Mouse (Mus musculus): Measurements from ENCODE around the gene Glipr1l1. TPM values are rescaled to one million over a fixed set of nuclear protein-coding genes. Genes with fewer than 3 reads are reported as not detected.
"Not testable (repeated sequence)": the region's sequence is repeated elsewhere in the genome, so short reads cannot be mapped to it uniquely, and the experiment has no call there.

Gene Glipr1l1
- polyA plus RNA-seq, 1 experiment from 2014 or later, result not detected

DNA sequence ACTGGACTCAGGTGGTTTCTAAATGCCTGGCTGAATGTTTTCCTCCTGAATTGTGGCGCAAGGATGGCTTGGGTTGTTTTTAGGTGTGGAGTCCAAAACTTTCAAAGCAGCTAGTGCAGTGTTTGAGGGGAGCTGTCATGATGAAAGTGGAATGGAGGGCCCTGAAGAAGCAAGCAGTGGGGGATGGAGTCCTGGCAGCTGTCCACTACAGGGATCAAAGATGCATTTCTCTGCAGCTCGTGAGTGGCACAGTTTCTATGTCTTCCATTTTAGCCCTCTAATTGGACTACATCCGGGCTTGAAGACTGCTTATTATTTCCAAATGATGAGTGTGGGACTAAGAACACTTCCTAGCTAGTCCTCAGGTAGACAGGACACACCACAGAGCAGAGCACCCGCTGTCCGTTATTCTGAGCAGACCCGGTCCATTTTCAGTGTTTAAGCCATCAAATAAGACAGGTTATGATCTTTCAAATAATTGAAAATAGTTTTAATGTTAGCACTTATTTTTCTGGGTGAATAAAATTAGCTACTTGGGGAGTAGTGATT is 67.8 kb downstream of the Glipr1l1 start:
- not testable (repeated sequence) for ATAC-seq (ENCODE audit: insufficient read depth, low FRiP score, low read depth); H3K27ac ChIP-seq; H3K4me3 ChIP-seq (replicated peaks); H3K4me1 ChIP-seq; H3K9me3 ChIP-seq; H3K36me3 ChIP-seq; H3K27me3 ChIP-seq (replicated peaks); H3K4me2 ChIP-seq; H3K9ac ChIP-seq
- WGBS, result 70% methylated on average over 6 of the region's 6 CpGs

Other genes starting within 250 kb of the Glipr1l1 start
- 39.4 and 39.7 TPM in 2 replicates for gene Krr1, start 87.5 kb upstream of the Glipr1l1 start, polyA plus RNA-seq (2015; fragmentation: Nextera tagmentation; extraction: Ambion mirVana)
- 11.1 and 13.4 TPM in 2 replicates for gene Glipr1, start 57.6 kb upstream of the Glipr1l1 start, polyA plus RNA-seq (2015; fragmentation: Nextera tagmentation; extraction: Ambion mirVana)
- not detected in 2 replicates for gene Glipr1l2, start 23.2 kb downstream of the Glipr1l1 start, polyA plus RNA-seq (2015; fragmentation: Nextera tagmentation; extraction: Ambion mirVana)
- gene Glipr1l3, start 100.1 kb downstream of the Glipr1l1 start, polyA plus RNA-seq (2015; fragmentation: Nextera tagmentation; extraction: Ambion mirVana), result not detected in 2 replicates
- 0.24 and 0.27 TPM in 2 replicates for gene Caps2, start 103.4 kb downstream of the Glipr1l1 start, polyA plus RNA-seq (2015; fragmentation: Nextera tagmentation; extraction: Ambion mirVana)
- 0.71 and 1.2 TPM in 2 replicates for gene Kcnc2, start 210.9 kb downstream of the Glipr1l1 start, polyA plus RNA-seq (2015; fragmentation: Nextera tagmentation; extraction: Ambion mirVana)